ENCODE assay signal across 33 mouse cellular contexts in the genomic region with DNA sequence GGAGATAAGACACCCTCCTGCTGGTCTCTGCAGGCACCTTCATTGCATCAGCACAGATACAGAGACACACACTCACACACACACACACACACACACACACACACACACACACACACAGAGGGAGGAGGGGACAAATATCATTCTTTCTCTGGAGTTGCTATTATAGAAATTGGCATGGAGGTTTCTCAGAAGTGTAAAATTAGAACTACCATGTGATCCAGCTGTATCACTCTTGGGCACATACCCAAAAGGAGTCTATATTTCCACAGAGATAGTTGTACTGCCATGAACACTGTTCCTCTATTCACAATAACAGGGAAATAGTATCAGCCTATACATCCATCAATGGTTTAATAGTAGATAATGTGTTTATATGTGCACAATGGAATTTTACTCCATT.
"Had no signal": no experiment of that assay in that cellular context is flagged by ENCODE, and none has a peak within 500 bp of the region (broad histone marks: within the 10 kb centered on the region; RNA-seq: fewer than 3 reads in every experiment).

No protein-coding gene starts in this region.

- H3K4me1 ChIP-seq: hindbrain, embryonic 15.5 days; intestine, embryonic 15.5 days had no signal

- H3K9me3 ChIP-seq: heart, embryonic 10.5 days; heart, embryonic 12.5 days; heart, embryonic 13.5 days; heart, embryonic 15.5 days; hindbrain, embryonic 10.5 days; hindbrain, embryonic 12.5 days; hindbrain, embryonic 13.5 days; hindbrain, embryonic 15.5 days; intestine, embryonic 15.5 days; kidney, embryonic 15.5 days had no signal

- DNase-seq: heart, postnatal 36 days; kidney, adult 11 months; kidney, adult 18-20 months; kidney, adult 2 months; kidney, adult 8-10 months; kidney, adult 9 months; kidney, postnatal 10 days; kidney, postnatal 14 days; kidney, postnatal 25 days; kidney, postnatal 36 days; kidney, postnatal 4 days; layer of hippocampus, adult 9-11 months; layer of hippocampus, postnatal 36 days had no signal

- H3K4me3 ChIP-seq: heart, embryonic 10.5 days; heart, embryonic 12.5 days; heart, embryonic 13.5 days; heart, embryonic 15.5 days; hindbrain, embryonic 10.5 days; hindbrain, embryonic 12.5 days; hindbrain, embryonic 13.5 days; hindbrain, embryonic 15.5 days; intestine, embryonic 15.5 days; kidney, embryonic 15.5 days; layer of hippocampus, adult 2 months; left cerebral cortex, adult 2 months had no signal

- H3K36me3 ChIP-seq: heart, embryonic 10.5 days; heart, embryonic 12.5 days; heart, embryonic 13.5 days; heart, embryonic 15.5 days; hindbrain, embryonic 10.5 days; hindbrain, embryonic 12.5 days; hindbrain, embryonic 13.5 days; hindbrain, embryonic 15.5 days; intestine, embryonic 15.5 days; kidney, embryonic 15.5 days had no signal

- H3K27ac ChIP-seq: heart, embryonic 10.5 days; heart, embryonic 13.5 days; heart, embryonic 15.5 days; hindbrain, embryonic 10.5 days; hindbrain, embryonic 12.5 days; hindbrain, embryonic 13.5 days; hindbrain, embryonic 14.5 days; hindbrain, embryonic 15.5 days; hindbrain, postnatal 0 days; intestine, embryonic 15.5 days; kidney, embryonic 15.5 days; kidney, postnatal 0 days; layer of hippocampus, adult 2 months; left cerebral cortex, adult 2 months had no signal

- H3K27me3 ChIP-seq: heart, embryonic 12.5 days; heart, embryonic 13.5 days; heart, embryonic 15.5 days; hindbrain, embryonic 12.5 days; hindbrain, embryonic 13.5 days; hindbrain, embryonic 15.5 days; intestine, embryonic 15.5 days; kidney, embryonic 15.5 days had no signal

- ATAC-seq: hindbrain, embryonic 16.5 days; hindbrain, postnatal 0 days; inflammation-experienced regulatory T-cells, adult 6 months; intestine, embryonic 15.5 days; intestine, embryonic 16.5 days; intestine, postnatal 0 days had no signal

- H3K4me2 ChIP-seq: heart, embryonic 11.5 days; heart, embryonic 12.5 days; heart, embryonic 13.5 days; heart, embryonic 15.5 days; hindbrain, embryonic 12.5 days; hindbrain, embryonic 13.5 days; hindbrain, embryonic 14.5 days; hindbrain, embryonic 15.5 days; intestine, embryonic 15.5 days; kidney, embryonic 15.5 days had no signal

- H3K9ac ChIP-seq: heart, embryonic 12.5 days; heart, embryonic 13.5 days; heart, embryonic 15.5 days; hindbrain, embryonic 12.5 days; hindbrain, embryonic 13.5 days; hindbrain, embryonic 14.5 days; hindbrain, embryonic 15.5 days; intestine, embryonic 15.5 days; kidney, embryonic 15.5 days had no signal
